Mouse (Mus musculus) MEL (cell line): Measurements from ENCODE around the gene Olfr1360.

Source experiments
- BHLHE40 ChIP-seq: IDR thresholded peaks from 2 replicates; pipeline ENCODE4 v1.6.1; 2012; ENCODE audit warnings: low read depth, mild to moderate bottlenecking, inconsistent platforms, low read length, improper control_type of control experiment, borderline replicate concordance
- CTCF ChIP-seq, 3 experiments: IDR thresholded peaks in 2 of 3; conservative IDR thresholded peaks in 1 of 3; 2 replicates each; pipeline ENCODE4 v1.5.1; 2011 to 2012; ENCODE audit warnings: low read length in 3 of 3, low read depth in 2 of 3, mild to moderate bottlenecking in 2 of 3, improper control_type of control experiment in 1 of 3, inconsistent platforms in 1 of 3, mixed read lengths in 1 of 3, moderate library complexity in 1 of 3; ENCODE audit not compliant: control insufficient read depth in 1 of 3, insufficient read depth in 1 of 3, poor library complexity in 1 of 3, severe bottlenecking in 1 of 3
- EP300 ChIP-seq, 2 experiments: IDR thresholded peaks; 2 replicates each; pipeline ENCODE4 v1.6.1; 2011; ENCODE audit warnings: improper control_type of control experiment in 2 of 2, low read length in 2 of 2, low read depth in 1 of 2, mild to moderate bottlenecking in 1 of 2
- GABPA ChIP-seq: IDR thresholded peaks from 2 replicates; pipeline ENCODE4 v1.6.1; 2012; ENCODE audit warnings: low read depth, mild to moderate bottlenecking, inconsistent platforms, low read length, improper control_type of control experiment, moderate library complexity
- GATA1 ChIP-seq: IDR thresholded peaks from 2 replicates; pipeline ENCODE4 v1.6.1; 2011; ENCODE audit warnings: low read depth, low read length, improper control_type of control experiment
- HCFC1 ChIP-seq: IDR thresholded peaks from 2 replicates; pipeline ENCODE4 v1.6.1; 2012; ENCODE audit warnings: low read depth, mild to moderate bottlenecking, inconsistent platforms, low read length, improper control_type of control experiment, moderate library complexity
- JUND ChIP-seq: IDR thresholded peaks from 2 replicates; pipeline ENCODE4 v1.6.1; 2011; ENCODE audit warnings: low read depth, mild to moderate bottlenecking, improper control_type of control experiment, low read length
- MAX ChIP-seq: IDR thresholded peaks from 2 replicates; pipeline ENCODE4 v1.6.1; 2011; ENCODE audit warnings: low read length, improper control_type of control experiment
- MYC ChIP-seq: IDR thresholded peaks from 2 replicates; pipeline ENCODE4 v1.6.1; 2011; ENCODE audit warnings: low read depth, mild to moderate bottlenecking, low read length, improper control_type of control experiment, moderate library complexity
- POLR2A ChIP-seq, 2 experiments: IDR thresholded peaks; 2 replicates each; pipeline ENCODE4 v1.6.1; 2011 to 2012; ENCODE audit warnings: low read length in 2 of 2, mild to moderate bottlenecking in 2 of 2, control low read depth in 1 of 2, improper control_type of control experiment in 1 of 2, low read depth in 1 of 2, moderate library complexity in 1 of 2; ENCODE audit not compliant: control insufficient read depth in 1 of 2, insufficient read depth in 1 of 2, poor library complexity in 1 of 2
- POLR2AphosphoS5 ChIP-seq: IDR thresholded peaks from 2 replicates; pipeline ENCODE4 v1.6.1; 2012; ENCODE audit warnings: low read depth, borderline replicate concordance, mild to moderate bottlenecking, inconsistent platforms, low read length, moderate library complexity, mixed read lengths
- TAL1 ChIP-seq: IDR thresholded peaks from 2 replicates; pipeline ENCODE4 v1.6.1; 2012; ENCODE audit warnings: mild to moderate bottlenecking, inconsistent platforms, low read length, moderate library complexity, mixed read lengths
- USF1 ChIP-seq: IDR thresholded peaks from 2 replicates; pipeline ENCODE4 v1.6.1; 2014; ENCODE audit warnings: low read depth, mild to moderate bottlenecking, inconsistent platforms, low read length, improper control_type of control experiment, moderate library complexity
- ZKSCAN1 ChIP-seq: IDR thresholded peaks from 2 replicates; pipeline ENCODE4 v1.6.1; 2012; ENCODE audit warnings: low read depth, mild to moderate bottlenecking, inconsistent platforms, low read length, improper control_type of control experiment, moderate library complexity

GRCm38 (mm10) chr13:21642418-21642817 is 34.8 kb downstream of the Olfr1360 start, which contains the start of gene Olfr11:
- no peak for TF ChIP-seq POLR2A (IDR thresholded peaks at IDR 0.05; ENCODE audit: control insufficient read depth in 1 of 2, insufficient read depth in 1 of 2, low read depth in 1 of 2, low read length in 2 of 2, poor library complexity in 1 of 2)
- no peak for TF ChIP-seq CTCF (IDR thresholded peaks at IDR 0.05 in 2 of 3, conservative IDR thresholded peaks at IDR 0.05 in 1 of 3; ENCODE audit: control insufficient read depth in 1 of 3, insufficient read depth in 1 of 3, low read depth in 2 of 3, low read length in 3 of 3, poor library complexity in 1 of 3, severe bottlenecking in 1 of 3)
- TF ChIP-seq MAX, result no peak
- TF ChIP-seq GABPA, result no peak
- TF ChIP-seq HCFC1, result no peak
- TF ChIP-seq ZKSCAN1, result no peak
- TF ChIP-seq POLR2AphosphoS5, result no peak
- TF ChIP-seq EP300 (IDR thresholded peaks at IDR 0.05; ENCODE audit: low read depth in 1 of 2, low read length in 2 of 2), result no peak
- TF ChIP-seq USF1, result no peak
- no peak for TF ChIP-seq TAL1
- TF ChIP-seq MYC, result no peak
- TF ChIP-seq JUND, result no peak
- no peak for TF ChIP-seq GATA1
- no peak for TF ChIP-seq BHLHE40
